ENCODE assay signal across 28 mouse cellular contexts in the genomic region with DNA sequence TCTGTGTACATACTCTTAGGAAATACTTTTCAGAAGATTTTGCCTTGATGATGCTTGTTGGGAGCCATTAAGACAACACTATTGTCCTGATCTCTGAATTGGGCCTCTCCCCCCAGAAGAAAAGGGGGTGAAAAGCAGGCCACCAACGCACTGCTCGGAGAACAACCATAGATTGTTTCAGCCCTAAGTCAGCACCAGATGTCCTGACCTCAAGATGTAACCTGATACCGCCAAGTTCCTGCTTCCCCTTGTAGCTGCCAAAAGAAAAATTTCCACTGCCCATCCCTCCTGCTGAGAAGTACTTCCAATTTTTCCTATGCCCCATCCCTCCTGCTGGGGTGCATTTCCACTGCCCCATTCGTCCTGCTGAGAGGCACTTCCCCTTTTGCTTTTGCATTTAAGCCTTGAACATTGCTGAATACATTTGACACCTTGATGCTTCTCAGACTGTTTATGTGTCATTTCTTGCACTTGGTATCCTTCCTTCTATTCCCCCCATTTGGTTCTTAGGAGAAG. TPM values are rescaled to one million over a fixed set of nuclear protein-coding genes. Genes with fewer than 3 reads are reported as not detected.
DNase-seq lines count a peak whose midpoint lies in the region; ATAC-seq and TF ChIP-seq lines count a peak whose summit lies in the region.
"Had no signal": no experiment of that assay in that cellular context is flagged by ENCODE, and none has a peak within 500 bp of the region (broad histone marks: within the 10 kb centered on the region; RNA-seq: fewer than 3 reads in every experiment).

No protein-coding gene starts in this region.

- H3K9me3 ChIP-seq in ES-E14 (ENCODE audit: control insufficient read depth, insufficient read depth, low read depth, low read length): no peaks in the 10 kb centered on the region
- H3K9me3 ChIP-seq: embryonic facial prominence, embryonic 12.5 days; embryonic facial prominence, embryonic 15.5 days; forebrain, embryonic 13.5 days; heart, embryonic 10.5 days; heart, embryonic 13.5 days; hindbrain, embryonic 15.5 days had no signal

- ATAC-seq in erythroblast, adult 5-6 weeks (replicated peaks; ENCODE audit: low FRiP score, poor library complexity, severe bottlenecking): no peak
- ATAC-seq: forebrain, embryonic 13.5 days; forebrain, embryonic 16.5 days; intestine, postnatal 0 days had no signal

- peak; percentile 52 for DNase-seq in 3T3-L1 (ENCODE audit: low read depth, low spot score)
- DNase-seq in ES-E14 (ENCODE audit: low read depth, low spot score): peak; percentile 9
- peak; percentile 47 for DNase-seq in ZHBTc4 (ENCODE audit: low read depth, low spot score)
- no peak for DNase-seq in Muller cell, postnatal 12 days (ENCODE audit: inconsistent ontology term)
- DNase-seq in lung, adult 2 months: no peak
- DNase-seq: adrenal gland, postnatal 10 days; adrenal gland, postnatal 36 days; cerebellum, adult 18-20 months; cerebellum, adult 9-10 months; cerebellum, postnatal 14 days; gastrocnemius, postnatal 10 days; gastrocnemius, postnatal 36 days; heart, adult 2 months; heart, postnatal 14 days; heart, postnatal 4 days; kidney, adult 2 months had no signal

- WGBS in lung, adult 2 months: 59% methylated on average over 4 of the region's 4 CpGs

- H3K4me3 ChIP-seq in ES-E14 (ENCODE audit: insufficient read depth in 1 of 2, low read depth in 1 of 2, low read length in 2 of 2, poor library complexity in 1 of 2, severe bottlenecking in 1 of 2): no peak overlapping the region
- no peak overlapping the region for H3K4me3 ChIP-seq in lung, adult 2 months (replicated peaks; ENCODE audit: extremely low read depth, low read depth, low read length)
- H3K4me3 ChIP-seq: embryonic facial prominence, embryonic 12.5 days; embryonic facial prominence, embryonic 15.5 days; erythroblast, embryonic 14.5 days; forebrain, embryonic 13.5 days; heart, adult 2 months; heart, embryonic 10.5 days; heart, embryonic 13.5 days; hindbrain, embryonic 15.5 days had no signal

- no peaks in the 10 kb centered on the region for H3K4me1 ChIP-seq in ES-E14 (ENCODE audit: control insufficient read depth in 2 of 2, insufficient read depth in 2 of 2, low read length in 2 of 2, poor library complexity in 1 of 2)
- H3K4me1 ChIP-seq in lung, adult 2 months (ENCODE audit: control insufficient read depth, insufficient read depth, low read length): no peaks in the 10 kb centered on the region
- H3K4me1 ChIP-seq: embryonic facial prominence, embryonic 12.5 days; embryonic facial prominence, embryonic 15.5 days; forebrain, embryonic 13.5 days; heart, embryonic 10.5 days; heart, embryonic 13.5 days; hindbrain, embryonic 15.5 days had no signal

- H3K36me3 ChIP-seq in ES-E14 (ENCODE audit: control insufficient read depth, insufficient read depth, low read length, poor library complexity, severe bottlenecking): no peaks in the 10 kb centered on the region
- H3K36me3 ChIP-seq: embryonic facial prominence, embryonic 12.5 days; embryonic facial prominence, embryonic 15.5 days; heart, embryonic 10.5 days; heart, embryonic 13.5 days; hindbrain, embryonic 15.5 days had no signal

- no peak for TF ChIP-seq CTCF in lung, adult 2 months (IDR thresholded peaks at IDR 0.05; ENCODE audit: insufficient read depth, low read length)

- no peak overlapping the region for H3K27ac ChIP-seq in ES-E14 (ENCODE audit: insufficient read depth, low read depth, low read length, poor library complexity, severe bottlenecking)
- H3K27ac ChIP-seq: embryonic facial prominence, embryonic 12.5 days; embryonic facial prominence, embryonic 15.5 days; forebrain, embryonic 13.5 days; heart, adult 2 months; heart, embryonic 10.5 days; heart, embryonic 13.5 days; hindbrain, embryonic 15.5 days had no signal

- H3K9ac ChIP-seq in ES-E14 (ENCODE audit: insufficient read depth, low read depth, low read length, poor library complexity, severe bottlenecking): no peak overlapping the region
- H3K9ac ChIP-seq: embryonic facial prominence, embryonic 12.5 days; embryonic facial prominence, embryonic 15.5 days; forebrain, embryonic 13.5 days; heart, embryonic 13.5 days; hindbrain, embryonic 15.5 days had no signal

- TF ChIP-seq POLR2A in lung, adult 2 months (IDR thresholded peaks at IDR 0.05; ENCODE audit: borderline replicate concordance, extremely low read depth, low read depth, low read length): no peak

- in situ Hi-C loops in ES-E14 (cut with MboI; ENCODE audit: low sequenced_read_pairs in 2 of 2, unreplicated experiment in 2 of 2): no loop called here

TF ChIP-seq in ES-E14, 5 proteins besides CTCF, POLR2A, EP300 and RAD21:
- no peak for TF ChIP-seq HCFC1 (IDR thresholded peaks at IDR 0.05; ENCODE audit: borderline replicate concordance, insufficient read depth, low read length)

RNA-seq across cellular contexts. Expression of a gene that starts 45.0 kb away (rescaled TPM):
- 1.2 and 1.7 TPM in 2 replicates for total RNA-seq in ES-E14 (2012; rRNA removed)
- polyA plus RNA-seq in lung, adult 2 months (2012; rRNA removed): 0.16 and 0.32 TPM in 2 replicates
- total RNA-seq in erythroblast, adult 5-6 weeks (2015; ENCODE audit: low replicate concordance): not detected in 2 replicates
- 0.14 TPM in 1 of 2 replicates, not detected in the other for total RNA-seq in erythroblast, adult 5-6 weeks (2017; ENCODE audit: low replicate concordance)
- total RNA-seq: CH12.LX; granulocyte monocyte progenitor cell, adult 5-6 weeks; heart, adult 2 months had no signal
- polyA plus RNA-seq: forebrain, embryonic 13.5 days had no signal

Comparison
In these comparisons a context has a peak if more than half of its experiments do, and no peak if none do; other contexts are left out.
1. DNase-seq: peak in 3T3-L1 (single experiment), ES-E14 (single experiment) and ZHBTc4 (single experiment); none in Muller cell, postnatal 12 days (single experiment) and lung, adult 2 months (single experiment).